Mouse (Mus musculus): Measurements from ENCODE around the gene Ndufs5. TPM values are rescaled to one million over a fixed set of nuclear protein-coding genes. Genes with fewer than 3 reads are reported as not detected.

The Ndufs5 gene
- total RNA-seq (2021): 100 to 1,000 TPM; 169 to 194 TPM
- long read RNA-seq, experiment 1, transcript Ndufs5-201 (3 exons, 525 nt): major isoform, 67 of 72 reads
- long read RNA-seq, experiment 1, partial matches to known transcripts: 0 of 72 reads
- long read RNA-seq, experiment 1, other reads (novel, unspliced or antisense): 2 of 72 reads
- long read RNA-seq, experiment 2, transcript Ndufs5-201 (3 exons, 525 nt): major isoform, 88 of 95 reads
- long read RNA-seq, experiment 2, partial matches to known transcripts: 0 of 95 reads
- long read RNA-seq, experiment 2, other reads (novel, unspliced or antisense): 5 of 95 reads

- H3K27ac ChIP-seq: peak within 1 kb of the TSS; percentile 98
- no peak for TF ChIP-seq CTCF (conservative IDR thresholded peaks at IDR 0.05)
- peak; percentile 96 to 97 for DNase-seq (ENCODE audit: low spot score in 2 of 2)
- peak within 1 kb of the TSS; percentile 72 for H3K4me3 ChIP-seq
Observed at GRCm38 (mm10) chr4:123717574-123718433, at the start of gene Ndufs5. TSS of gene Ndufs5 (minus strand) at chr4:123718202.

GRCm38 (mm10) chr4:123765071-123765470 lies 47.1 kb upstream of the Ndufs5 start:
- DNase-seq (ENCODE audit: low spot score in 2 of 2): no peak
- no peak overlapping the region for H3K4me3 ChIP-seq
- no peak overlapping the region for H3K27ac ChIP-seq
- no peak for TF ChIP-seq CTCF (conservative IDR thresholded peaks at IDR 0.05)

- DNase-seq (ENCODE audit: low spot score in 2 of 2): no peak
- Histone ChIP-seq H3K4me3 (no peak overlapping the region), H3K27ac (no peak overlapping the region)
- peak; percentile 73 for TF ChIP-seq CTCF (conservative IDR thresholded peaks at IDR 0.05)
Observed at GRCm38 (mm10) chr4:123758306-123758705, 40.3 kb upstream of the Ndufs5 start.

GRCm38 (mm10) chr4:123750707-123751312 lies 32.8 kb upstream of the Ndufs5 start:
- no peak for TF ChIP-seq CTCF (conservative IDR thresholded peaks at IDR 0.05)
- DNase-seq (ENCODE audit: low spot score in 2 of 2): peak in 1 of 2 experiments; percentile 16
- peak overlapping the region; percentile 95 for H3K27ac ChIP-seq
- H3K4me3 ChIP-seq: peak overlapping the region; percentile 94

GRCm38 (mm10) chr4:123750152-123750651 lies 32.2 kb upstream of the Ndufs5 start, which contains the start of gene Akirin1:
TSS of gene Akirin1 (minus strand) at chr4:123750345.
- peak; percentile 81 for TF ChIP-seq CTCF (conservative IDR thresholded peaks at IDR 0.05)
- Histone ChIP-seq H3K4me3 (peak within 1 kb of the TSS; percentile 94), H3K27ac (peak within 1 kb of the TSS; percentile 95)
- DNase-seq (ENCODE audit: low spot score in 2 of 2): peak; percentile 96 to 99

GRCm38 (mm10) chr4:123749484-123750130 lies 31.6 kb upstream of the Ndufs5 start:
- peak overlapping the region; percentile 94 for H3K4me3 ChIP-seq
- peak in 1 of 2 experiments; percentile 32 for DNase-seq (ENCODE audit: low spot score in 2 of 2)
- no peak for TF ChIP-seq CTCF (conservative IDR thresholded peaks at IDR 0.05)

GRCm38 (mm10) chr4:123748726-123749415 lies 30.9 kb upstream of the Ndufs5 start:
- no peak for TF ChIP-seq CTCF (conservative IDR thresholded peaks at IDR 0.05)
- peak overlapping the region; percentile 95 for H3K27ac ChIP-seq
- H3K4me3 ChIP-seq: peak overlapping the region; percentile 94
- DNase-seq (ENCODE audit: low spot score in 2 of 2): no peak

More at GRCm38 (mm10) chr4:123749484-123750130, 31.6 kb upstream of the Ndufs5 start:
- H3K27ac ChIP-seq: peak overlapping the region; percentile 95

- H3K27ac ChIP-seq: no peak overlapping the region
- no peak for TF ChIP-seq CTCF (conservative IDR thresholded peaks at IDR 0.05)
- H3K4me3 ChIP-seq: no peak overlapping the region
- no peak for DNase-seq (ENCODE audit: low spot score in 2 of 2)
Observed at GRCm38 (mm10) chr4:123745221-123745775, 27.3 kb upstream of the Ndufs5 start.

GRCm38 (mm10) chr4:123742891-123743290 lies 24.9 kb upstream of the Ndufs5 start:
- DNase-seq (ENCODE audit: low spot score in 2 of 2): no peak
- TF ChIP-seq CTCF (conservative IDR thresholded peaks at IDR 0.05): no peak
- H3K27ac ChIP-seq: no peak overlapping the region
- no peak overlapping the region for H3K4me3 ChIP-seq

- no peak for DNase-seq (ENCODE audit: low spot score in 2 of 2)
- Histone ChIP-seq H3K4me3 (no peak overlapping the region), H3K27ac (no peak overlapping the region)
- no peak for TF ChIP-seq CTCF (conservative IDR thresholded peaks at IDR 0.05)
Observed at GRCm38 (mm10) chr4:123738708-123739107, 20.7 kb upstream of the Ndufs5 start.

GRCm38 (mm10) chr4:123733532-123733931 lies 15.5 kb upstream of the Ndufs5 start:
- no peak for DNase-seq (ENCODE audit: low spot score in 2 of 2)
- no peak overlapping the region for H3K4me3 ChIP-seq
- no peak for TF ChIP-seq CTCF (conservative IDR thresholded peaks at IDR 0.05)
- no peak overlapping the region for H3K27ac ChIP-seq
